Mouse (Mus musculus) testis, adult 2 months (tissue): ENCODE measurements around the gene Marc2. TPM values are rescaled to one million over a fixed set of nuclear protein-coding genes. Genes with fewer than 3 reads are reported as not detected.

Source experiments
- H3K27ac ChIP-seq: fragments of 200-500 bp; 2 replicates; pipeline ENCODE4 v1.5.1; 2012; ENCODE audit warnings: low read depth, low read length; ENCODE audit not compliant: control insufficient read depth, insufficient read depth
- H3K27me3 ChIP-seq: fragments of 200-500 bp; 2 replicates; pipeline ENCODE4 v1.6.1; 2012; ENCODE audit warnings: mild to moderate bottlenecking, low read length, moderate library complexity; ENCODE audit not compliant: control insufficient read depth, insufficient read depth
- H3K36me3 ChIP-seq: fragments of 200-500 bp; 2 replicates; pipeline ENCODE4 v1.6.1; 2012; ENCODE audit warnings: mild to moderate bottlenecking, low read length; ENCODE audit not compliant: control insufficient read depth, insufficient read depth
- H3K4me1 ChIP-seq: fragments of 200-500 bp; 2 replicates; pipeline ENCODE4 v1.6.1; 2012; ENCODE audit warnings: low read length; ENCODE audit not compliant: control insufficient read depth, insufficient read depth
- H3K4me3 ChIP-seq: fragments of 200-500 bp; 2 replicates; pipeline ENCODE4 v1.5.1; 2012; ENCODE audit warnings: low read depth, mild to moderate bottlenecking, low read length, moderate library complexity, mixed read lengths; ENCODE audit not compliant: control insufficient read depth
- CTCF ChIP-seq: fragments of 200-500 bp; IDR thresholded peaks from 2 replicates; pipeline ENCODE4 v1.5.1; 2012; ENCODE audit warnings: low read depth, mild to moderate bottlenecking, inconsistent platforms, low read length, moderate library complexity; ENCODE audit not compliant: control insufficient read depth, insufficient read depth, insufficient replicate concordance
- POLR2A ChIP-seq: fragments of 200-500 bp; IDR thresholded peaks from 2 replicates; pipeline ENCODE4 v1.6.1; 2012; ENCODE audit warnings: low read depth, mild to moderate bottlenecking, inconsistent platforms, low read length, moderate library complexity; ENCODE audit not compliant: control insufficient read depth
- polyA plus RNA-seq: library from polyadenylated mRNA; depleted of rRNA; stranded (reverse); fragments of >200 nt; gene quantifications from 2 replicates; pipeline ENCODE4 v1.2.3, GENCODE M21; 2012

The Marc2 gene
- polyA plus RNA-seq, 1 experiment, result 36.5 TPM

- Histone ChIP-seq H3K36me3 (no peaks in the 10 kb centered on the region), H3K27me3 (no peaks in the 10 kb centered on the region), H3K4me3 (no peak overlapping the region), H3K4me1 (peaks cover 13% of the 10 kb centered on the region), H3K27ac (no peak overlapping the region)
- TF ChIP-seq CTCF (no peak), POLR2A (no peak)
These were observed 21.4 kb upstream of the Marc2 start for GRCm38 (mm10) chr1:184867640-184868120.

GRCm38 (mm10) chr1:184864381-184864801 is 18.1 kb upstream of the Marc2 start:
- TF ChIP-seq CTCF, result no peak
- no peak for TF ChIP-seq POLR2A
- H3K27me3 ChIP-seq, result no peaks in the 10 kb centered on the region
- 0 out of 2 replicates have a peak overlapping the region, but pooled peaks have one; percentile 46 for H3K27ac ChIP-seq
- no peaks in the 10 kb centered on the region for H3K36me3 ChIP-seq
- H3K4me3 ChIP-seq, result no peak overlapping the region
- H3K4me1 ChIP-seq, result no peaks in the 10 kb centered on the region

- H3K36me3 ChIP-seq, result no peaks in the 10 kb centered on the region
- TF ChIP-seq CTCF (no peak), POLR2A (no peak)
- no peaks in the 10 kb centered on the region for H3K27me3 ChIP-seq
- H3K4me1 ChIP-seq, result no peaks in the 10 kb centered on the region
- no peak overlapping the region for H3K27ac ChIP-seq
- H3K4me3 ChIP-seq, result no peak overlapping the region
These were observed 16.4 kb upstream of the Marc2 start for GRCm38 (mm10) chr1:184862636-184863035.

GRCm38 (mm10) chr1:184861551-184861950 is 15.3 kb upstream of the Marc2 start:
- Histone ChIP-seq H3K4me1 (no peaks in the 10 kb centered on the region), H3K27ac (no peak overlapping the region), H3K36me3 (no peaks in the 10 kb centered on the region), H3K4me3 (no peak overlapping the region), H3K27me3 (no peaks in the 10 kb centered on the region)
- TF ChIP-seq CTCF (no peak), POLR2A (no peak)

DNA sequence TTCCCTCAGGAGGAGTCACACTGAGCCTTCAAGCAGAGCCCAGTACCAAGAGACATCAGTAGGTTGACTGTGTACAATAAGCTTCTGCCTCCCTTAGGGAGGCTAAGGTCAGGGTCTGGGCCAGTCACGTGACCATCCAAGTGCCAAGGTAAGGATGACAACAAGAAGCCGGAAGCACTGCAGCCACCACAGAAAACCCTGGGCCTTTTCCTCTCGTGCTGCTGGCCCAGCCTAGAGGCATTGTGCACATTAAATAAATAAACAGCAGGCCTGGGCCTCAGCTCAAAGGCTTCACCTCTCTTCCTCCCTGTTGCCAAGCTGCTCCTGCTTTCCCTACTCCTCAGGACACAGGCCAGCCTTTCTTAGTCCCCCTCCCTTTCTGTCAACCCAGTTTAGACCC is 14.0 kb upstream of the Marc2 start:
- TF ChIP-seq CTCF, result no peak
- TF ChIP-seq POLR2A, result no peak
- Histone ChIP-seq H3K4me3 (no peak overlapping the region), H3K27ac (peak overlapping the region; percentile 24; the same call in 1 of the 2 replicates)

GRCm38 (mm10) chr1:184858253-184858652 is 12.0 kb upstream of the Marc2 start:
- Histone ChIP-seq H3K4me1 (no peaks in the 10 kb centered on the region), H3K36me3 (no peaks in the 10 kb centered on the region), H3K4me3 (no peak overlapping the region), H3K27ac (no peak overlapping the region), H3K27me3 (no peaks in the 10 kb centered on the region)
- TF ChIP-seq CTCF (no peak), POLR2A (no peak)

More for the DNA sequence above, 14.0 kb upstream of the Marc2 start:
- Histone ChIP-seq H3K4me1 (no peaks in the 10 kb centered on the region), H3K27me3 (no peaks in the 10 kb centered on the region), H3K36me3 (no peaks in the 10 kb centered on the region)

DNA sequence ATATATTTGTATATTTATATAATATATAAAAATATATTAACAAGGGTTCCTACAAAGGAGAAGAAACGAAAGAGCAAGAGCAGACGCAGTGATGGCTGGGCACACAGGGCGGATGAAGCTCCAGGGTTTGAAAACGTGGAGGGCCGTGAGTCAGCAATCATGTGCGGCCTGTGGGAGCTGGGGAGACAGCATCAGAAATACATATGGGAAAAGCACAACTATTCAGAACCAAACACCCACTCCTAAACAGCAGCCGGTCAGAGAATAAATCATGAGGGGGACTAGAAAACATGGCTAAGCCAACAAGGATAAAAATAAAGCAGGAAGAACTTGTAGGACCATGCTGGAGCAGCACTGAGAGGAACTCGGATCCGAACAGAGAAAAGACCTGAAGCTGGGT is 11.0 kb upstream of the Marc2 start:
- H3K4me3 ChIP-seq, result no peak overlapping the region
- H3K36me3 ChIP-seq, result no peaks in the 10 kb centered on the region
- H3K4me1 ChIP-seq, result no peaks in the 10 kb centered on the region
- no peak overlapping the region for H3K27ac ChIP-seq
- TF ChIP-seq POLR2A (no peak), CTCF (no peak)
- H3K27me3 ChIP-seq, result no peaks in the 10 kb centered on the region

DNA sequence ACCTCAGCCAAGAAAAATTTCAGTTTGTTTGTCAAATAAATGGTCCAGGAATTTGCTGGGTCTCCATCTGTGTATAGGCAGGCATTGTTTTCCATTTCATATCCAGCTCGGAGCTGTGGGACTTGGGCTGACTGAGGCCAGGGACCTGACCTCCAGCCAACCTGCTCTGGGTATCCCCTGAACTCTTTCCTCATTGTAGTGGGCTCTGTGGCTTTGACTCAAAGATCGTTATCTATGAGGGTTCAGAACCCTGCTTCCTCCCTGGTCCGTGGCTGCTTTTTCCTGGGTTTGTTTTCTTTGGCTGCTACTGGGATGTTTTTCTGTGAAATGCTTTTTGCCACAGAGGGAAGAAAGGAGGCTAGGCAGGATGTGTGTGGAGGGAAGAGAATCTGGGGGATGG is 7.7 kb upstream of the Marc2 start:
- H3K4me1 ChIP-seq, result peaks cover 3% of the 10 kb centered on the region
- no peak overlapping the region for H3K4me3 ChIP-seq
- H3K27ac ChIP-seq, result no peak overlapping the region
- no peaks in the 10 kb centered on the region for H3K27me3 ChIP-seq
- TF ChIP-seq POLR2A (no peak), CTCF (no peak)
- H3K36me3 ChIP-seq, result no peaks in the 10 kb centered on the region
